Mouse (Mus musculus) embryonic facial prominence, embryonic 14.5 days (tissue): ENCODE results near the gene Pdcl2. TPM values are rescaled to one million over a fixed set of nuclear protein-coding genes. Genes with fewer than 3 reads are reported as not detected.

Experiments used
- ATAC-seq: fragments of 200-750 bp; cut with Nextera tagmentation; 2 replicates; pipeline ENCODE4 v1.8.0; 2017; ENCODE audit warnings: low read depth, moderate number of reproducible peaks, moderate TSS enrichment
- DNase-seq: peaks from one replicate; pipeline ENCODE4 v3.0.0-alpha.2; 2015; ENCODE audit warnings: low spot score
- H3K27ac ChIP-seq: fragments of 300-500 bp; sonication (generic); replicated peaks from 2 replicates; pipeline ENCODE4 v1.5.1; 2014; ENCODE audit warnings: low read depth, mild to moderate bottlenecking, low read length, moderate library complexity
- H3K27me3 ChIP-seq: fragments of 300-500 bp; sonication (generic); replicated peaks from 2 replicates; pipeline ENCODE4 v1.6.1; 2014; ENCODE audit warnings: low read length; ENCODE audit not compliant: control insufficient read depth, insufficient read depth
- H3K36me3 ChIP-seq: fragments of 300-500 bp; sonication (generic); 2 replicates; pipeline ENCODE4 v1.6.1; 2014; ENCODE audit warnings: low read length, mixed read lengths; ENCODE audit not compliant: control insufficient read depth, insufficient read depth
- H3K4me1 ChIP-seq: fragments of 300-500 bp; sonication (generic); 2 replicates; pipeline ENCODE4 v1.6.1; 2014; ENCODE audit warnings: antibody characterized with exemption, low read length; ENCODE audit not compliant: control insufficient read depth, insufficient read depth
- H3K4me2 ChIP-seq: fragments of 300-500 bp; sonication (generic); 2 replicates; pipeline ENCODE4 v1.6.1; 2014; ENCODE audit warnings: low read depth, mild to moderate bottlenecking, low read length, moderate library complexity, mixed read lengths
- H3K4me3 ChIP-seq: fragments of 300-500 bp; sonication (generic); 2 replicates; pipeline ENCODE4 v1.5.1; 2014; ENCODE audit warnings: low read depth, mild to moderate bottlenecking, low read length
- H3K9ac ChIP-seq: fragments of 300-500 bp; sonication (generic); 2 replicates; pipeline ENCODE4 v1.6.1; 2014; ENCODE audit warnings: low read depth, mild to moderate bottlenecking, low read length, moderate library complexity, mixed read lengths
- H3K9me3 ChIP-seq: fragments of 300-500 bp; sonication (generic); 2 replicates; pipeline ENCODE4 v1.6.1; 2016; ENCODE audit warnings: low read length; ENCODE audit not compliant: control insufficient read depth
- WGBS: fragments of 180-500 bp; shearing (Covaris S2); extraction: QIAGEN DNeasy Blood & Tissue Kit; methylation state at CpG from one replicate; pipeline ENCODE4 v1.1.7; 2014; 5-methylcytosine and 5-hydroxymethylcytosine counted together
- polyA plus RNA-seq: library from polyadenylated mRNA; unstranded; fragments of >200 nt; fragmentation: Nextera tagmentation; extraction: Ambion mirVana; gene quantifications from 2 replicates; pipeline ENCODE4 v1.2.1, GENCODE M21; 2014

The Pdcl2 gene
- polyA plus RNA-seq, 1 experiment from 2014 or later: not detected

DNA sequence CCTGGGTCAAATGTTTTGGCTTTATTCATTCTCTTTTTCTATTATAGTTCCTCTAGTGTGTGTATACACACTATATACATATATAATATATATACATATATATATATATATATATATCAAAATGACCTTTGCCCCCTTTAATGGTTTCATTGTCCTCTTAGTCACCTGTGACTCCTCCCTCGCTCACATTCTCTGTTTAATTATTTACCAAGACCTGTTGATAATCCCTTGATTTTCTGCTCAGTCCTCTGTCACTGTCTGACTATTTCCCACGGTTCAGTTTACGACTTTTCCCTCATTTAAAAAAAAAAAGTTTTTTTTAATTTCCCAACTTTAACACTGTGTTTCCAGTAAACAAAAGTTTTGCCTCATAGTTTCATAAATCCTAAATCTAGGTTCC, 24.7 kb downstream of the Pdcl2 start:
- DNase-seq (no peak), ATAC-seq (no peak)
- no peak overlapping the region for H3K27ac ChIP-seq
- no peak overlapping the region for H3K4me3 ChIP-seq
- no peak overlapping the region for H3K4me2 ChIP-seq
- no peak overlapping the region for H3K9ac ChIP-seq
- H3K27me3 ChIP-seq: no peaks in the 10 kb centered on the region
- 72% methylated on average over 3 of the region's 3 CpGs for WGBS
- H3K4me1 ChIP-seq: peaks cover 18% of the 10 kb centered on the region
- no peaks in the 10 kb centered on the region for H3K36me3 ChIP-seq
- no peaks in the 10 kb centered on the region for H3K9me3 ChIP-seq

DNA sequence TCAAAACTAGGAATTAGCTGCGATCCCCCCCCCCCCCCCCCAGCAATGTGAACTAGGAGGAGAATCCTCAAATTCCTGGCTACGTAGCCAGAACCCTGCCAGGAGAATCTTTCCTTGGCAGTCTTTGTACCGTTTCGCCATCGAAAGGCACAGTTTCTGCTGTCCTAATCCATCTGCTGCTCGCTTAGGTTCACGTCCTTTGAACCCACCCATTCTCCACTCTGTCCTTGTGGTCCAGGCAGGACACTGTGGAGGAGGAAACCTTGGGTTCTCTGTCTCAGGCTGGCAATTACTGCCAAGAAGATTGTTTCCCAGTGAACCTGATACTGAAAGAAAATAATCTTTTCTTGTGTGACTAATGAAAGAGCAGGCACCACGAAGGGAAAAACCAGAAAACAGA, 25.3 kb downstream of the Pdcl2 start:
- no peak overlapping the region for H3K27ac ChIP-seq
- H3K27me3 ChIP-seq: no peaks in the 10 kb centered on the region
- peak overlapping the region; percentile 92 for H3K9ac ChIP-seq
- 3% methylated on average over 8 of the region's 8 CpGs for WGBS
- DNase-seq (peak; percentile 26), ATAC-seq (no peak)
- H3K4me2 ChIP-seq: peak overlapping the region; percentile 93
- H3K4me1 ChIP-seq: peaks cover 19% of the 10 kb centered on the region
- no peaks in the 10 kb centered on the region for H3K36me3 ChIP-seq
- H3K4me3 ChIP-seq: peak overlapping the region; percentile 95
- no peaks in the 10 kb centered on the region for H3K9me3 ChIP-seq

DNA sequence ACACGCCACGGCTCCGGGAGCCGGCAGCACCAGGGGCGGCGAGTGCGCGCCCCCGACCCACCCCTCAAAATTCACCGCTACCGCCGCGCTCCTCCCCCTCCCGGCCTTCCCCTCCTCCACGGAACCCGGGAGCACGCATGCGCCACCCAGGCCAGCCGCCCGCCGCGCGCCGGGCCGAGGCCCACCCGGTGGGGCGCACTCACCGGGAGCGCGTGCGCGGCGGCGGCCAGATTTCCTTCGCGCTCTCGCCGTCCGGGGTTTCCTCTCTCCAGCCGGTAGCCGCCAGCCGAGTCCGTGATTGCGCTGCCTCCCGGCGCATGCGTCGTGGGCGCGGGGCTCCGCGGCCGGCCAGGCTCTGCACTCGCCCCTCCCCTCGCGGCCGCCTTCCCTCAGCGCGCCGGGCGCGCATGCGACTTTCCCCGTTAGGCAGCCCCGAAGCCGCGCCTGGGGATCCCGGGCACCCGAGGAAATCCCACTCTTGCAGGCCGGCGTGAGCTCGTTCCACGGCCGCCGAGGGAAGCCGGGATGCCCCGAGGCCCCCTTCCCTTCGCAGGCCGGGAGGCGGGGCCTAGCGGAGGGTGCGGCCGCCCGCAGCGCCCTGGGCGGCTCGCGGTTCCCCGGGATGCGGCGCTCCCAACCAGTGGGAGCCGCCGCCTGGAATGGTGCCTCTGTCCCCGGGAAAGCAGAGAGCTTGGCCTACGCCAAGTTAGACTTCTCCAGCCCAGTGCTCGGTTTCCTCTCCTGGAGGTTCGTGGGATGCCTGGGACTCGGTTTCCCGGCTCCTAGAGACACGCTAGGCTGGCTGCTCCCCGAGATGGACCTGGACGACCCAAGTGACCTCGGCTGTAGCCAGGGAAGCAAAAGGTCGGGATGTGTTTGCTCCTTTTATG, 26.3 kb downstream of the Pdcl2 start, which contains the start of gene Clock:
Clock (minus strand) TSS at position 341 of the 890 bp plus-strand sequence.
- Histone ChIP-seq H3K27ac (peak within 1 kb of the TSS; percentile 96), H3K27me3 (no peaks in the 10 kb centered on the region), H3K4me3 (peak within 1 kb of the TSS; percentile 95), H3K9me3 (no peaks in the 10 kb centered on the region), H3K9ac (peak within 1 kb of the TSS; percentile 92), H3K4me2 (peak within 1 kb of the TSS; percentile 93), H3K4me1 (peaks cover 19% of the 10 kb centered on the region), H3K36me3 (no peaks in the 10 kb centered on the region)
- DNase-seq: peak; percentile 93
- WGBS: under 1% methylated on average over 40 of the region's 104 CpGs
- ATAC-seq: peak; percentile 91

DNA sequence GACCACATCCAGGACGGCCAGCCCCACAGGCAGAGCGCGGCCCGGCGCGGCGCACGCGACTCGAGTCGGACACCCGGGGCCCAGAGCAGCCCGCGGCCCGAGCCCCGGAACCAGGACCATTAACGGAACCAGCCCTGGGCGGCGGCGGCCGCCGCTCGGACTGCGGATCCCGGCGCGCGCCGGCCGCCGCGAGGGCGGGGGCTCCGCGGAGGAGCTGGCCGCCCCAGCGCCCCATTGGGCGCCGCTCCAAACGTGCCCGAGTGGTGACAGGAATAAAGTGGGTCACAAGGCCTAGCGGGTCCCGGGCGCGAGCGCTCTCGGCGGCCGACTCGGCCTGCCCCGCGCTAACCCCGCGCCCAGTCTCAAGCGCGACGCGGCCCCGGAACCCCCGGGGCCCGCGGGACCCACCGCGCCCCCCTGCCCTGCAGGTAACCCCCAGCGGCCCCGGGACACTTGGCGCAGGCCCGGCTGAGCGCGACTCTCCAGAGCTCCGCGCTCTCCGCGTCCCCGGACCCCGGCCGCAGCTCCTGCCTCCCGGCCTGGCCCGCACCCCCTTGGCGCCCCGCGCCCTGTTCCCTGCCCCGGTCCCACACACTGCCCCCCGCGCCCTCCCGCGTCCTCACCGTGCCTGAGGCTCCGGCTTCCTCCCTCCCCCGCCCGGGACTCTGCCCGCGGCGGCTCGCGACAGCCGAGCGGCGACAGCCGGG, 27.1 kb downstream of the Pdcl2 start:
- Histone ChIP-seq H3K9me3 (no peaks in the 10 kb centered on the region), H3K4me1 (peaks cover 19% of the 10 kb centered on the region), H3K27ac (peak overlapping the region; percentile 96), H3K4me3 (peak overlapping the region; percentile 95), H3K4me2 (peak overlapping the region; percentile 93), H3K9ac (peak overlapping the region; percentile 92), H3K27me3 (no peaks in the 10 kb centered on the region), H3K36me3 (no peaks in the 10 kb centered on the region)
- ATAC-seq (peak; percentile 67), DNase-seq (peak; percentile 83)
- 0% methylated on average over 13 of the region's 100 CpGs for WGBS

DNA sequence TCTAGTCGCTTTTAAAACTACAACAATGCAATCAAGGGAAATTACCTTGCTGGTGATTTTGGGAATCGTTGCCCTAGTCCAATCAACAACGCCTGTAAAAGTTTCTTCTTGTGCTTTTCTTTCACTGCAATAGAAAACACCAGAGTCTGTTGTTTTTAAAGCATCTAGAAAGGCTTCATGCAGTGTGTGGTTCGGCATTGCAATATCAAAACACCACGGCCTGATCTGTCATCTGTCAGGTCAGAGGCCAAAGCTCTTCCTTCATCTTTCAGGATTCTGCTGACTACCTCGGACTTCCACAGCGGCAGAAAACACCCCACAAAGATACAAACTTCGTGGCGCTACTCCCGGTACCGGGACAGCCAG, 27.6 kb downstream of the Pdcl2 start:
- no peak for ATAC-seq
- H3K27me3 ChIP-seq: no peaks in the 10 kb centered on the region
- H3K36me3 ChIP-seq: 0 out of 2 replicates have a peak, but pooled peaks cover 3% of the 10 kb centered on the region
- H3K4me1 ChIP-seq: peaks cover 19% of the 10 kb centered on the region
- 6% methylated on average over 11 of the region's 11 CpGs for WGBS
- DNase-seq: no peak
- peak overlapping the region; percentile 95 for H3K4me3 ChIP-seq
- H3K9ac ChIP-seq: peak overlapping the region; percentile 92
- H3K4me2 ChIP-seq: peak overlapping the region; percentile 93
- H3K9me3 ChIP-seq: no peaks in the 10 kb centered on the region
- peak overlapping the region; percentile 96 for H3K27ac ChIP-seq

DNA sequence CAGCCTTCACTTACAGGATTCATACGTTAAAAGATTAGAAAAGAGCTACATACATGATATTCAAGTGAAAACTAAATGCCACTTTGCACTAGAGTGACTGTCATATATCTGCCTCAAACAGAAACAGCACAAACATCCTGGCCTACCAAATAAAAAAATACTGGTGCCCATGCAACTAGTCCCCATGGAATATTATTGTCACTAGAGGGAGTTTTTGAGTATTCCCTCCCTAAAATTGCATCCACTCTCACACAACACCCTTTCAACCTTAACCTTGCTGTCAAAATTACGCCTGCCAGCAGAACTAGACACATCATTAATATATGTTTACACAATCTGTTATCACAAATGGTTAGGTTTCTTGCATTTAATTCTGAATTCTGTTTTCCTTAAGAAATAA, 28.9 kb downstream of the Pdcl2 start:
- Histone ChIP-seq H3K4me3 (no peak overlapping the region), H3K9me3 (no peaks in the 10 kb centered on the region), H3K9ac (no peak overlapping the region), H3K36me3 (0 out of 2 replicates have a peak, but pooled peaks cover 3% of the 10 kb centered on the region), H3K27ac (no peak overlapping the region), H3K4me2 (no peak overlapping the region), H3K4me1 (peaks cover 19% of the 10 kb centered on the region), H3K27me3 (no peaks in the 10 kb centered on the region)
- WGBS: 93% methylated on average over 2 of the region's 2 CpGs
- no peak for DNase-seq
- no peak for ATAC-seq

DNA sequence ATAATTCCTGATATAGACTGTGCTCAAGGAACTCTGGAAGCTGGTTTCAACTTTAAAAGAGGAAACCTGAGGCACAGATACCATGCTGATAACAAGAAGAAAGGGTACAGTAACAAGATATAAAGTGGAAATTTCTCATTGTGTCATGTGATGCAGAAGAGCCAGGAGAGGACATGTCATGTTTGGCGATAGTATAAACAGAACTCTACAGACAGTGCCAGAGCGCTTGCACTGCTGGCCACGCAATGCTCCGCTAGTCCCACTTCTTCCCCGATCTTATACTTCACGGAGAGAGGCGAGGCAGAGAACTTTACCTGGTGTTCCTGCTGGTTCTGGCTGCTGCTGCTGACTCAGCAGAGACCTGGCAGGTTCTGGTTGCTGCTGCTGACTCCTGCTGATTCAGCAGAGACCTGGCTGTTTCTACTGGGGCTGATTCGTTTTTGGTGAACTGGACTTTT, 41.7 kb downstream of the Pdcl2 start:
- Histone ChIP-seq H3K4me1 (no peaks in the 10 kb centered on the region), H3K36me3 (0 out of 2 replicates have a peak, but pooled peaks cover 4% of the 10 kb centered on the region), H3K27me3 (no peaks in the 10 kb centered on the region), H3K27ac (no peak overlapping the region), H3K4me3 (no peak overlapping the region), H3K9me3 (no peaks in the 10 kb centered on the region), H3K4me2 (no peak overlapping the region), H3K9ac (no peak overlapping the region)
- no peak for ATAC-seq
- no peak for DNase-seq
- WGBS: 75% methylated on average over 8 of the region's 8 CpGs

DNA sequence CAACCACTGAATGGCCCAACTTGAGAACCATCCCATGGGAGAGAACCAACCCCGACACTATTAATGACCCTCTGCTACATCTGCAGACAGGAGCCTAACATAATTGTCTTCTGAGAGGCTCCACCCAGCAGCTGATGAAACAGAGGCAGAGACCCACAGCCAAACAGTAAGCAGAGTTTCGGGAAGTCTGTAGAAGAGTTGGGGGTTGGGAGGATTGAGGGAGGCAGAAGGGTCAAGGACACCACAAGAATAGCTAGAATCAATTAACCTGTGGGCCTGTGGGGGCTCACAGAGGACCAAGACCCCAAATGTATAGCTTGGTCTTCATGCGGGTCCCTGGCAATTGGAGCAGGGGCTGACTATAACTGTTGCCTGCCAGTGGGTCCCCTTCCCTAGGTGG, 42.7 kb downstream of the Pdcl2 start:
- ATAC-seq: no peak
- WGBS: 94% methylated on average over 3 of the region's 3 CpGs
- Histone ChIP-seq H3K9me3 (no peaks in the 10 kb centered on the region), H3K36me3 (0 out of 2 replicates have a peak, but pooled peaks cover 4% of the 10 kb centered on the region), H3K4me1 (no peaks in the 10 kb centered on the region), H3K27ac (no peak overlapping the region), H3K27me3 (no peaks in the 10 kb centered on the region), H3K9ac (no peak overlapping the region), H3K4me3 (no peak overlapping the region), H3K4me2 (no peak overlapping the region)
- no peak for DNase-seq
